Comparison of ENCODE assay signal across 8 mouse cellular contexts in genomic region chr16:20097711-20098374, GRCm38 (mm10). TPM values are rescaled to one million over a fixed set of nuclear protein-coding genes. Genes with fewer than 3 reads are reported as not detected.
DNase-seq lines count a peak whose midpoint lies in the region; ATAC-seq lines count a peak whose summit lies in the region.

No protein-coding gene starts in this region.

- H3K27me3 ChIP-seq in heart, embryonic 14.5 days (ENCODE audit: control insufficient read depth, insufficient read depth, low read length), result no peaks in the 10 kb centered on the region
- H3K27me3 ChIP-seq in liver, embryonic 13.5 days, result no peaks in the 10 kb centered on the region
- H3K27me3 ChIP-seq in stomach, embryonic 16.5 days (ENCODE audit: control insufficient read depth, insufficient read depth, low read length), result no peaks in the 10 kb centered on the region

- H3K4me2 ChIP-seq in heart, embryonic 14.5 days (ENCODE audit: low read length), result peak overlapping the region; percentile 51
- peak overlapping the region; percentile 97 for H3K4me2 ChIP-seq in liver, embryonic 13.5 days
- peak overlapping the region; percentile 57 for H3K4me2 ChIP-seq in stomach, embryonic 16.5 days (ENCODE audit: low read depth, low read length)

- peak overlapping the region; percentile 93 to 100 for H3K27ac ChIP-seq in heart, embryonic 14.5 days (replicated peaks in 1 of 2; ENCODE audit: control insufficient read depth in 1 of 2, insufficient read depth in 1 of 2, low read depth in 2 of 2, low read length in 2 of 2)
- peak overlapping the region; percentile 87 for H3K27ac ChIP-seq in liver, embryonic 13.5 days
- peak overlapping the region; percentile 99 for H3K27ac ChIP-seq in stomach, embryonic 16.5 days (ENCODE audit: low read length)

- peaks cover 4% of the 10 kb centered on the region; the same call in 1 of the 2 replicates for H3K9me3 ChIP-seq in heart, embryonic 14.5 days (ENCODE audit: control insufficient read depth, low read length)
- H3K9me3 ChIP-seq in liver, embryonic 13.5 days (replicated peaks), result no peaks in the 10 kb centered on the region
- no peaks in the 10 kb centered on the region for H3K9me3 ChIP-seq in stomach, embryonic 16.5 days (replicated peaks; ENCODE audit: control insufficient read depth, low read length)

- H3K4me3 ChIP-seq in heart, embryonic 14.5 days (ENCODE audit: control insufficient read depth in 1 of 2, insufficient read depth in 1 of 2, low read depth in 1 of 2, low read length in 2 of 2), result peak overlapping the region; percentile 70 to 98
- peak overlapping the region; percentile 92 for H3K4me3 ChIP-seq in liver, embryonic 13.5 days (replicated peaks)
- peak overlapping the region; percentile 96 for H3K4me3 ChIP-seq in stomach, embryonic 16.5 days (replicated peaks; ENCODE audit: low read length)

- WGBS in heart, embryonic 14.5 days, result under 1% methylated on average over 61 of the region's 61 CpGs
- WGBS in liver, embryonic 13.5 days (ENCODE audit: insufficient replicate concordance), result 0% methylated on average over 61 of the region's 61 CpGs
- WGBS in stomach, embryonic 16.5 days, result under 1% methylated on average over 61 of the region's 61 CpGs

- H3K9ac ChIP-seq in heart, embryonic 14.5 days (ENCODE audit: low read length), result peak overlapping the region; percentile 98
- peak overlapping the region; percentile 85 for H3K9ac ChIP-seq in liver, embryonic 13.5 days
- H3K9ac ChIP-seq in stomach, embryonic 16.5 days (ENCODE audit: low read length), result peak overlapping the region; percentile 94

- peaks cover 2 to 4% of the 10 kb centered on the region in 2 experiments; a peak in 1 of 4 replicates for H3K4me1 ChIP-seq in heart, embryonic 14.5 days (ENCODE audit: control insufficient read depth in 2 of 2, insufficient read depth in 2 of 2, low read length in 2 of 2)
- peaks cover 11% of the 10 kb centered on the region for H3K4me1 ChIP-seq in liver, embryonic 13.5 days (replicated peaks)
- peaks cover 3% of the 10 kb centered on the region; the same call in 1 of the 2 replicates for H3K4me1 ChIP-seq in stomach, embryonic 16.5 days (ENCODE audit: control insufficient read depth, insufficient read depth, low read length)

- peaks cover 6% of the 10 kb centered on the region for H3K36me3 ChIP-seq in heart, embryonic 14.5 days (ENCODE audit: control insufficient read depth, insufficient read depth, low read length)
- no peaks in the 10 kb centered on the region for H3K36me3 ChIP-seq in liver, embryonic 13.5 days
- 0 out of 2 replicates have a peak, but pooled peaks cover 4% of the 10 kb centered on the region for H3K36me3 ChIP-seq in stomach, embryonic 16.5 days (ENCODE audit: control insufficient read depth, insufficient read depth, low read length)

- peak; percentile 93 for DNase-seq in CD4-positive helper T cell, adult 2 months (ENCODE audit: low read depth, low spot score)
- DNase-seq in brain, embryonic 18.5 days (ENCODE audit: low read depth, low spot score), result peak; percentile 70
- peak; percentile 97 for DNase-seq in kidney, postnatal 14 days
- peak; percentile 90 for DNase-seq in liver, embryonic 13.5 days
- peak; percentile 92 for DNase-seq in neural tube, embryonic 10.5 days (ENCODE audit: extremely low spot score, low spot score)

- ATAC-seq in erythroid progenitor cell, adult 5-6 weeks (replicated peaks; ENCODE audit: low FRiP score, poor library complexity, severe bottlenecking), result peak; percentile 90
- peak; percentile 95 for ATAC-seq in heart, embryonic 14.5 days (ENCODE audit: insufficient number of reproducible peaks, insufficient read depth, low FRiP score, low read depth)
- peak; percentile 91 for ATAC-seq in liver, embryonic 13.5 days (ENCODE audit: low read depth)
- ATAC-seq in stomach, embryonic 16.5 days (ENCODE audit: insufficient read depth, low FRiP score), result peak; percentile 92

RNA-seq across cellular contexts. Expression of gene Klhl24, which starts 0.5 kb away (rescaled TPM):
- total RNA-seq in erythroid progenitor cell, adult 5-6 weeks (2015; ENCODE audit: low replicate concordance), result 14.4 and 14.7 TPM in 2 replicates
- total RNA-seq in erythroid progenitor cell, adult 5-6 weeks (2017; ENCODE audit: low replicate concordance), result 19.6 and 26.3 TPM in 2 replicates
- 56.4 and 59.2 TPM in 2 replicates for polyA plus RNA-seq in heart, embryonic 14.5 days (2014; fragmentation: Nextera tagmentation; extraction: Ambion mirVana)
- polyA plus RNA-seq in liver, embryonic 13.5 days (2015; fragmentation: Nextera tagmentation; extraction: Ambion mirVana), result 3.5 and 4.4 TPM in 2 replicates
- 19.1 and 20.3 TPM in 2 replicates for polyA plus RNA-seq in stomach, embryonic 16.5 days (2015; fragmentation: Nextera tagmentation; extraction: Ambion mirVana)

RNA-seq across cellular contexts. Expression of gene Yeats2, which starts 43.0 kb away (rescaled TPM):
- 5.9 and 9.0 TPM in 2 replicates for total RNA-seq in erythroid progenitor cell, adult 5-6 weeks (2015; ENCODE audit: low replicate concordance)
- 4.7 and 18.7 TPM in 2 replicates for total RNA-seq in erythroid progenitor cell, adult 5-6 weeks (2017; ENCODE audit: low replicate concordance)
- 19.8 and 24.7 TPM in 2 replicates for polyA plus RNA-seq in heart, embryonic 14.5 days (2014; fragmentation: Nextera tagmentation; extraction: Ambion mirVana)
- 4.1 and 5.5 TPM in 2 replicates for polyA plus RNA-seq in liver, embryonic 13.5 days (2015; fragmentation: Nextera tagmentation; extraction: Ambion mirVana)
- 24.7 and 26.6 TPM in 2 replicates for polyA plus RNA-seq in stomach, embryonic 16.5 days (2015; fragmentation: Nextera tagmentation; extraction: Ambion mirVana)

Comparison
In these comparisons a context has a peak if more than half of its experiments do, and no peak if none do; other contexts are left out.
1. Peak in every context shown above with its lines: DNase-seq, ATAC-seq, H3K4me3 ChIP-seq and H3K27ac ChIP-seq.